Mouse (Mus musculus): ENCODE results near the gene Cstb.
A peak's percentile ranks its signal among the peaks of the same experiment; 100 is the strongest.
"Not testable (repeated sequence)": the region's sequence is repeated elsewhere in the genome, so short reads cannot be mapped to it uniquely, and the experiment has no call there.

Cstb gene

GRCm38 (mm10) chr10:78425181-78426041 is at the start of gene Cstb:
Gene Cstb, plus strand, starts transcription at chr10:78425669.
- DNase-seq = peak; percentile 89 to 93

- DNase-seq = no peak
These were observed 47.0 kb upstream of the Cstb start for GRCm38 (mm10) chr10:78378516-78378915.

GRCm38 (mm10) chr10:78383567-78383966 is 41.9 kb upstream of the Cstb start:
- DNase-seq = no peak

GRCm38 (mm10) chr10:78385520-78385919 is 39.9 kb upstream of the Cstb start:
- DNase-seq = no peak

- peak; percentile 43 to 51 for DNase-seq
These were observed 37.1 kb upstream of the Cstb start for GRCm38 (mm10) chr10:78388216-78388980.

- no peak for DNase-seq
These were observed 34.4 kb upstream of the Cstb start for GRCm38 (mm10) chr10:78390982-78391470.

GRCm38 (mm10) chr10:78392072-78392471 is 33.4 kb upstream of the Cstb start:
- peak; percentile 90 to 92 for DNase-seq

- DNase-seq = no peak
These were observed 30.1 kb upstream of the Cstb start for GRCm38 (mm10) chr10:78395377-78395776.

GRCm38 (mm10) chr10:78395819-78396624 is 29.4 kb upstream of the Cstb start:
- peak; percentile 96 to 99 for DNase-seq

- no peak for DNase-seq
These were observed 28.9 kb upstream of the Cstb start for GRCm38 (mm10) chr10:78396625-78396885.

GRCm38 (mm10) chr10:78399090-78399657 is 26.3 kb upstream of the Cstb start:
- DNase-seq = no peak

GRCm38 (mm10) chr10:78401127-78401526 is 24.3 kb upstream of the Cstb start:
- DNase-seq = no peak

- no peak for DNase-seq
These were observed 23.1 kb upstream of the Cstb start for GRCm38 (mm10) chr10:78402301-78402922.

- DNase-seq = no peak
These were observed 19.3 kb upstream of the Cstb start for GRCm38 (mm10) chr10:78406152-78406551.

- DNase-seq = no peak
These were observed 18.3 kb upstream of the Cstb start for GRCm38 (mm10) chr10:78407132-78407531.

- DNase-seq = peak; percentile 58 to 76
These were observed 16.3 kb upstream of the Cstb start for GRCm38 (mm10) chr10:78409035-78409788.

- peak; percentile 51 to 65 for DNase-seq
These were observed 13.6 kb upstream of the Cstb start for GRCm38 (mm10) chr10:78411851-78412250.

GRCm38 (mm10) chr10:78412319-78413151 is 12.9 kb upstream of the Cstb start, which contains the start of gene Rrp1:
Gene Rrp1, minus strand, starts transcription at chr10:78413043.
- peak; percentile 98 to 99 for DNase-seq

GRCm38 (mm10) chr10:78413152-78413520 is 12.3 kb upstream of the Cstb start:
- DNase-seq = no peak

- DNase-seq = not testable (repeated sequence)
These were observed 10.5 kb upstream of the Cstb start for GRCm38 (mm10) chr10:78414936-78415335.
